Mouse (Mus musculus) layer of hippocampus, adult 18-20 months (tissue): ENCODE results near the gene Cmtm2a. TPM values are rescaled to one million over a fixed set of nuclear protein-coding genes. Genes with fewer than 3 reads are reported as not detected.
"Not testable (repeated sequence)": the region's sequence is repeated elsewhere in the genome, so short reads cannot be mapped to it uniquely, and the experiment has no call there.

Experiments used
- DNase-seq, 2 experiments: peaks; one replicate each; pipeline ENCODE4 v3.0.0; 2022; ENCODE audit warnings: low spot score in 2 of 2
- total RNA-seq, 2 experiments: library from RNA; stranded (reverse); gene quantifications; 2 replicates each; pipeline ENCODE4 v1.2.3; 2021

Gene Cmtm2a
- total RNA-seq, 2 experiments from 2014 or later: not detected

DNA sequence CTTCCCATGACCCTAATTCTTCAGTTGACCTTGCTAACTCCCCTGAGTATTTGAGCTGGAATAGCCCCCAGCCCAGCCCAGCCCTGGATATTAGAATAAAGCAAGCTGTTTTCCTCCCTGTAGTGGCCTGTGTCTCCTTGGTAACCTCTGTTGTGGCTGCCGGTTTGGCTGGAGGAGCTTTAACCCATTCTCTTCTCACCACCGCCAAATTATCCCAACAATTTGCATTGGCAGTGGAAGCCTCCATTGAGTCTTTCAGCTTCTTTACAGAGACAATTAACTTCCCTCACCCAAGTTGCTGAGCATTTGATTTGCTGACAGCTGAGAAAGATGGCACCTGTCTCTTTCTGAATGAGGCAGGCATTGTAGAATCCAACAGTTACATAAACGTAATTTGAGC is 8.6 kb upstream of the Cmtm2a start:
- peak in 1 of 2 experiments; percentile 21 for DNase-seq

- no peak for DNase-seq
Observed at GRCm38 (mm10) chr8:104294396-104294795, 1.4 kb upstream of the Cmtm2a start.

DNA sequence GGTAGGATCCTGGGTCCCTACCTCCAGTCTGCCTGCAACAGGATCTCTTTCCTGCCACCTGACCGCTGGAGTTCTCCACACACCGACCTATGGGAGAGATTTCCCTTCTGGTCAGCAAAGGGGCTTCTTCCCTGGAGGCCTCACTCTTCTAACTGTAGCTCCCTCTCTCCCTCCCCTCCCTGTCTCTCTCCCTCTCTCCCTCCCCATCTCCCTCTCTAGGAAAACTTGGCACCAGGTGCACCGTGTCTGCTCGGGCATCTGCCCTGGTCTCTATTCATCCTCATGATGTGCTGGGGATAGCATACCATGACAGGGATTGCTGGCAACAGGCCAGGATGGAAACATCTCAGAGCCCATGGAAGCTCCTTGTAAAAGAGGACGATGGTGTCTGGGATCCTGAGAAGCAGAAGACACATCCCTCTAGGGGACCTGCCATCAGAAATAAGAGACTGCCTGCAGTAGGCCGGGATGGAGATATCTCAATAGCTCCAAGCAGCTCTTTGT is 24.0 kb downstream of the Cmtm2a start:
- DNase-seq: no peak

DNA sequence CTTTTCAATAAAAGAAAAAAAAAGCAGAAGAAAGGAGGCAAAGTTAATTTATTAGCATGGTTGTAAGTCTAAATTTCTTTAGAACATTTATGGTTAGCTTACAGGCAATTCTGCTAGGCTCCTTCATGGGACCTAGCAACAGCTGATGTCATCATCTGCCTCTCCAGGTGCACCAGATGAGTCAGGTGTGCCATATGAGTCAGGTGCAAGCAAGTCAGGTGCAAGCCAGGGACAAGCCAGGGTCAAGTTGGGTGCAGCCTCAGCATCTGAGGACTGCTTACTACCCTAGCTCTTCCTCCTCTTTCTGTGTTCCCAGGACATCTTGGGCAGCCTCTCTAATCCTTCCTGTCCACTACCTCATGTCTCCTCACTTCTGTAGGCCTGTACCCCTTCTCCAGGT is 24.6 kb downstream of the Cmtm2a start:
- no peak for DNase-seq

DNA sequence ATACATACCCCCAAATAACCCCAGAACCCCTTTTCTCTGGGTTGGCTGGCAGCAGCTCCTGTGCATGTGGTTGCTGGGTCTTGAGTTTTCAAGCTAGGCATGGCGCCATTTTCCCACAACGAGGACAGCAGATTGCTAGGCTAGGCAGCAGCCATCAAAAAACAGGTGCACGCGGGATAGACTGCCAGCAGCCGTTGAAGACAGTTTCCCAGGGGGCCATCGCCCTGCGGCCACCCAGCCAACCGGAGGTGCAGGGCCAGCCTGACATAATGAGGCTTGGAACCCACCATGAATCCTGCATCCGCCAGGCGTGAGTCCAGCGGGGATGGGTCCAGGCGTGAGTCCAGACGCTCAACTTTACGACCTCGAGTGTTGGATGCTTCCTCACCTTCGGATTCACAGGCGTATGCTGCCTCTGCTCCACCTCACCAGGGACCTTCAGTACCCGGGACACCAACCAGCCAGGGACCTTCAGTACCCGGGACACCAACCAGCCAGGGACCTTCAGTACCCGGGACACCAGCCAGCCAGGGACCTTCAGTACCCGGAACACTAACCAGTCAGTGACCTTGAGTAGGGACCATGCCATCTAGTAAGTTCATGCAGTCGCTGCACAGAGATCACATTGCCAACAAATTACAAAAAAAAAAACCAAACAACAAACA is 28.6 kb downstream of the Cmtm2a start:
- not testable (repeated sequence) for DNase-seq

- not testable (repeated sequence) for DNase-seq
Observed at GRCm38 (mm10) chr8:104261802-104262201, 31.2 kb downstream of the Cmtm2a start.

DNA sequence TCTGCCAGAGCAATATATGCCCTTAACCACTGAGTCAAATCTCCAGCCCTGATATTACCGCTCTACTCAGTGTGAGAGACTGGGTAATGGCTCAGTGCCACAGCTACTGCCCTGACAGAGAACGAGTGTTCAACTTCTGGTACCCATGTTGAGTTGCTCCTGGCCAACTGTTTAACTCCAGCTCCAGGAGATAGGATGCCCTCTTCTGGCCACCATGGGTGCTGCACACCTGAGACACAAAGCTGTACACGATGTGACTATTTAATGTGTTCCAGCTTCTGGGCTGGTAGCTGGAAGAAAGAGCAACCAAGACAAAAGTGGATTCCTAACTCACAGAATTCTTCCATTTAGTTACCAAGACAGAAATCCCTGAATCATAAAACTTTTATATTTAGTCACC is 40.0 kb downstream of the Cmtm2a start:
- DNase-seq: no peak

DNA sequence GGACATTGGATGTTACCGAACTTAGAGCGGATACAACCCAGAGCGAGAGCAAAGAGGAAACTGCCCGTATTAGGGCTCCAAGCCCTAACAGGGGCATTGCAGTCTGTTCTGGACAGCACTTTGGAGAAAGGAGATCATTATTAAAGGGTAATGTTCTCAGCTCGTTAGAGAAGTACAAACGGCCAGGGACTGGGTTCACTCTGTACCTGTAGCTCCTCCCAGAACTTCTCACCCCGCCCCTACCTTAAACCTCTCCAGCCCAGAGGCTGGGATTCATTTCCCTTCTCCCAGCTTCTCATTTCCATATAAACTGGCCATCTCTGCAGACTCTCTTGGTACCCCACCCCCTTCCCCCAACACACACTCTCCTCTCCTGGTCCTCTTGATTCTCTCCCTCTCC is 41.5 kb downstream of the Cmtm2a start:
- no peak for DNase-seq

DNA sequence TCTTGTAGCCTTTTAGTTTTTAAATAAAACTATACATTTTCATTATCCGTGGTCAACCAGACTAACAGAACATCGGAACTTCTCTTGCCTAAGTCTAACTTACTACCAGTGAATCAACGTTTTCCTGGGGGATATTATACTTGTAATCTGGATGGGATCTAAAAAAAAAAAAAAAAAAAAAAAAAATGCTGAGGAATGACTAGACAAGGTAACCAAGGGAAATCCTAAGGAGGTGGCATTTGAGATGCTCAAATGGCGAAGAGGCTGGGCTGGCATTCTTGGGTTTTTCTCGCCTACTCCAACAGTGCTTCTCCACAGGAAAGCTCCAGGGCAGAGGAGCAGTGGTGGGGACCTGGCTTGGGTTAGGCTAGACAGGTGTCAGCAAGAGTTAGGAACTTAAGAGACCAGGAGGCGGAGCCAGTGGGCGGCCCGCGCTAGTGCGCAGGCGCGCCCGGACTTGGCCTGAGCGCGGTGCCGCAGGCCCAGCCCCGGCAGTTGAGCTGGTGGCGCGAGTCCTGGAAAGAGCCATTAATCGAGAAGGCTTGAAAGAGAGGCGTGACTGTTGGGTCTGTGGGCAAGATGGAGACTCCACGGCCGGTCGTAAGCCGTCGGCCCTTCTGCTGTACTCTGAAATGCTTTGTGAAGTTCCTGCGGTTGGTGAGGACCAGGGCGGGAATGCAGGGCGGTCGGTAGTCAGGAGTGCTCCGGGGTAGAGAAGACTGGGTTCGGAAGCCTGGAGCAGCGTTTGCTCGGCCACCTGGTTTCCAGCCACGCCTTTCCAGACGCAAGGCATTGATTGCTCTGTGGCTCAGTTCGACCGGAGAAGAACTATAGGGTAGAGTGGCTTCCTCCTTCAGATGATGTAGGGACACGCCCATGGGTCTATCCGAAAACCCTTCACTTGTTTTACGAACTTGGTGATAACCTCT is 42.3 kb downstream of the Cmtm2a start, which contains the start of gene Cklf:
Gene Cklf, plus strand, starts transcription at position 423 of the 929 bp plus-strand sequence.
- peak; percentile 55 to 72 for DNase-seq

DNA sequence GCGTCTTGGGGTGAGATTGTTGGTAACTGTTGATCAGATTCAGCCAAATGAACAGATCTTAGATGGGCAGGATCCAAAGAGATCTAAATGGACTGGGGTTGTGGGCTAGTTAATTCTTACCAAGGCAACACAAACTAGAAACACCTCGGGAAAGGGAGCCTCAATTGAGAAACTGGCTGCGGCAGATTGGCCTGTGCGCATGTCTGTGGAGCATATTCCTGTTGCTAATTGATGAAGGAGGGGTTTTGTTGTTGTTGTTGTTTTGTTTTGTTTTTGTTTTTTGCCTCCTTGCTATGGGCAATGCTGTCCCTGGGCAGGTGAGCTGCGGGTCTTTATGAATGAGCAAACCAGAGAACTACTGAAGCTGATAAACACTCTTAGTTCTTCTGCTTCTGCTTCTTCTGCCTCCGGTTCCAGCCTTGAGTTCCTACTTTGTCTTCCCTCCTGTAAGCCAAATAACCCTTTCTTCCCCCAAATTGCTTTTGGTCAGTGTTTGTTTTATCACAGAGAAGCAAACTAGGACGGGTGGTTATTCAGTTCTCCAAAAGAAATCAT is 43.5 kb downstream of the Cmtm2a start:
- DNase-seq: no peak

GRCm38 (mm10) chr8:104248276-104248675 is 44.7 kb downstream of the Cmtm2a start, which contains the start of gene Tk2:
Gene Tk2 (minus strand): TSS chr8:104248558.
- peak; percentile 51 to 76 for DNase-seq

GRCm38 (mm10) chr8:104247908-104248275 is 45.1 kb downstream of the Cmtm2a start:
- DNase-seq: no peak

DNA sequence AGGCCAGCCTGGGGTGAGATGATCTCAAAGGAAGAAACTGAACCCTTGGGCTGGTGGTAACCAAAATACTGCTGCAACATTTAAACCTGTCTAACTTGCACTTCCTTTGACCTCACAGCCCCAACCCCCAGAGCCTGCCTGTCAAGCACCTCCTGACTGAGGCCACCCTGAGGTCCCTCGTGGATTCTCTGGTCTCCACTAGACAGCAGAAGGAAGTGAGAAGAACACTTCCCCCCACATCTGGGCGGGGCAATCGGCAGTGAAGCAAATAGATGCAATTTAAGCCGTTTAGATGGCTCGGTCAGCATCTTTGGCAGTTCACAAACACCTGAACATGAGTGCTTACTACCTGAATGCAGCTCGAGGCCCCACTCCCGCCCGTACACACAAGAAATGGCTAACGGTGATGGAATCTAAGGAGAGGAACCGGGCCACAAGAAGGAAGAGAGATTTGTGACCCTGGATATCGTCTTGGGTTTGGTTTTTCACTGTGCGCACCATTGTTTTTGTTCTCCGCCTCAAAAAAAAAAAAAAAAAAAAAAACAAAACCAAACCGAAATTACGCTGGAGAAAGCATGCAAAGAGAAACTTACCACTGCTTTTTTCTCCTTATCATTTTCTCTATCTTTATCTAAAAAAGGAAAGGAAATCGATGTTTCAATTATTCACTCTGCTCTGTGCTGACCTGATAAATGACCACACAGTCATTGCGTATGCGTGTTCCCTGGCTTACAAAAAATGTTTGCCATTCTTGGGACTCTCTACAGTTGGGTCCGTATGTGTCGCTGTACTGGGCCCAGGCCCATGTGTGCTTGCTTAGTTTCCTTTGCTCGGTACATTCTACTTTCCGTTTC is 45.7 kb downstream of the Cmtm2a start:
- no peak for DNase-seq

- no peak for DNase-seq
Observed at GRCm38 (mm10) chr8:104246621-104247020, 46.4 kb downstream of the Cmtm2a start.

GRCm38 (mm10) chr8:104242038-104242644 is 50.8 kb downstream of the Cmtm2a start:
- no peak for DNase-seq

GRCm38 (mm10) chr8:104239418-104239861 is 53.5 kb downstream of the Cmtm2a start:
- DNase-seq: no peak

GRCm38 (mm10) chr8:104234573-104234972 is 58.4 kb downstream of the Cmtm2a start:
- DNase-seq: no peak

GRCm38 (mm10) chr8:104232919-104233318 is 60.1 kb downstream of the Cmtm2a start:
- no peak for DNase-seq

DNA sequence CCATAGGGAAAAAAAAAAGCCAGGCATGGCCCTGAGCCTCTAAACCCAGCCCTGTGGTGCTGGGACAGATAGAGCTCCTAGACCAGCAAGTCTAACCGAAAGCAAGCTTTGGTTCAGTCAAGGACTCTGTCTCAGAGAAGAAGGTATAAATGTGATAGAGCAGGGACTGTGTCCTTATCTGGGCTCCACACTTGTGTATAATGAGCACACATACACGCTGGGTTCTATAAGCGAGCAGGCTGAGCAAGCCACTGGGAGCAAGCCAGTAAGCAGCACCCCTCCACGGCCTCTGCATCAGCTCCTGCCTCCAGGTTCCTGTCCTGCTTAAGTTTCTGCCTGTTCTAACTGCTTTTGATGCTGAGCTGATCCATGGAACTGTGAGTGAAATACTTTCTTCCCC is 60.9 kb downstream of the Cmtm2a start:
- DNase-seq: no peak
